Mouse (Mus musculus): ENCODE results near the gene Usp10. TPM values are rescaled to one million over a fixed set of nuclear protein-coding genes. Genes with fewer than 3 reads are reported as not detected.

Usp10 gene
- total and polyA plus RNA-seq, 2 experiments: 42.6 to 94.1 TPM

- 24% methylated on average over 2 of the region's 2 CpGs for WGBS
Observed at GRCm38 (mm10) chr8:119939336-119939735, 29.2 kb downstream of the Usp10 start.

GRCm38 (mm10) chr8:119941471-119941870 lies 31.3 kb downstream of the Usp10 start:
- Histone ChIP-seq H3K4me3 (ENCODE audit: insufficient read depth, low read depth, low read length) (no peak overlapping the region), H3K36me3 (ENCODE audit: control insufficient read depth, insufficient read depth, low read length) (peaks cover 27% of the 10 kb centered on the region; the same call in 1 of the 2 replicates), H3K79me2 (ENCODE audit: control insufficient read depth, insufficient read depth, low read length) (peaks cover 40% of the 10 kb centered on the region), H3K27ac (replicated peaks; ENCODE audit: insufficient read depth, low read depth, low read length) (no peak overlapping the region), H3K9ac (ENCODE audit: low read depth, low read length) (no peak overlapping the region), H3K27me3 (ENCODE audit: control insufficient read depth, insufficient read depth, low read length) (no peaks in the 10 kb centered on the region), H3K4me1 (ENCODE audit: control insufficient read depth, insufficient read depth, low read length) (peaks cover 13% of the 10 kb centered on the region)
- 93% methylated on average over 18 of the region's 18 CpGs for WGBS
- DNase-seq (ENCODE audit: extremely low read depth, low read depth, low spot score): no peak
- TF ChIP-seq CTCF (IDR thresholded peaks at IDR 0.05; ENCODE audit: low read depth, low read length) (no peak), POLR2A (IDR thresholded peaks at IDR 0.05; ENCODE audit: extremely low read depth, insufficient read depth, low read length) (no peak)

More at GRCm38 (mm10) chr8:119939336-119939735, 29.2 kb downstream of the Usp10 start:
- Histone ChIP-seq H3K27ac (replicated peaks; ENCODE audit: insufficient read depth, low read depth, low read length) (no peak overlapping the region), H3K27me3 (ENCODE audit: control insufficient read depth, insufficient read depth, low read length) (no peaks in the 10 kb centered on the region), H3K79me2 (ENCODE audit: control insufficient read depth, insufficient read depth, low read length) (peaks cover 38% of the 10 kb centered on the region), H3K4me1 (ENCODE audit: control insufficient read depth, insufficient read depth, low read length) (peaks cover 30% of the 10 kb centered on the region), H3K4me3 (ENCODE audit: insufficient read depth, low read depth, low read length) (no peak overlapping the region), H3K9ac (ENCODE audit: low read depth, low read length) (no peak overlapping the region), H3K36me3 (ENCODE audit: control insufficient read depth, insufficient read depth, low read length) (peaks cover 22% of the 10 kb centered on the region; the same call in 1 of the 2 replicates)
- no peak for DNase-seq (ENCODE audit: extremely low read depth, low read depth, low spot score)
- TF ChIP-seq POLR2A (IDR thresholded peaks at IDR 0.05; ENCODE audit: extremely low read depth, insufficient read depth, low read length): no peak
- no peak for TF ChIP-seq CTCF (IDR thresholded peaks at IDR 0.05; ENCODE audit: low read depth, low read length)

DNA sequence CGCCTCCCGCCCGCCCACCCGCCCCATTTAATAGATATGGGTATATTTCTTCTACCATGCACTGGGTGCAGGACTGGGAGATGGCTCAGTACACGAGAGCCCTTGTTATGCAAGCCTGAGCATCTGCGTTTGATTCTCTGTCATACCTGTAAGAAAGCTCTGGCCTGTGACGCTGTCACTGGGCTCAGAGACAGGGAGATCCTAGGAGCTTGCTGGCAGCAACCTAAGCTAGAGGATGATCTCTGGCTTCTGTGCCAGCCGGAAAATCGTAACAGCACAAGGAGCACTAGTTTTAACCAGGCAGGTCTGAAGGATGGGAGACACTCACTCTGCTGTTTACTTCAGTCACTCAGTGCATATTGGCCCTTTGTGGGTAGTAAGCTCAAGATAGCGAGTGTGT lies 33.5 kb downstream of the Usp10 start:
- Histone ChIP-seq H3K4me1 (ENCODE audit: control insufficient read depth, insufficient read depth, low read length) (peaks cover 6% of the 10 kb centered on the region; the same call in 1 of the 2 replicates), H3K27ac (replicated peaks; ENCODE audit: insufficient read depth, low read depth, low read length) (no peak overlapping the region), H3K9ac (ENCODE audit: low read depth, low read length) (no peak overlapping the region), H3K79me2 (ENCODE audit: control insufficient read depth, insufficient read depth, low read length) (peaks cover 29% of the 10 kb centered on the region), H3K27me3 (ENCODE audit: control insufficient read depth, insufficient read depth, low read length) (no peaks in the 10 kb centered on the region), H3K36me3 (ENCODE audit: control insufficient read depth, insufficient read depth, low read length) (peaks cover 30% of the 10 kb centered on the region), H3K4me3 (ENCODE audit: insufficient read depth, low read depth, low read length) (no peak overlapping the region)
- TF ChIP-seq POLR2A (IDR thresholded peaks at IDR 0.05; ENCODE audit: extremely low read depth, insufficient read depth, low read length): no peak
- TF ChIP-seq CTCF (IDR thresholded peaks at IDR 0.05; ENCODE audit: low read depth, low read length): no peak
- 71% methylated on average over 10 of the region's 10 CpGs for WGBS
- no peak for DNase-seq (ENCODE audit: extremely low read depth, low read depth, low spot score)

DNA sequence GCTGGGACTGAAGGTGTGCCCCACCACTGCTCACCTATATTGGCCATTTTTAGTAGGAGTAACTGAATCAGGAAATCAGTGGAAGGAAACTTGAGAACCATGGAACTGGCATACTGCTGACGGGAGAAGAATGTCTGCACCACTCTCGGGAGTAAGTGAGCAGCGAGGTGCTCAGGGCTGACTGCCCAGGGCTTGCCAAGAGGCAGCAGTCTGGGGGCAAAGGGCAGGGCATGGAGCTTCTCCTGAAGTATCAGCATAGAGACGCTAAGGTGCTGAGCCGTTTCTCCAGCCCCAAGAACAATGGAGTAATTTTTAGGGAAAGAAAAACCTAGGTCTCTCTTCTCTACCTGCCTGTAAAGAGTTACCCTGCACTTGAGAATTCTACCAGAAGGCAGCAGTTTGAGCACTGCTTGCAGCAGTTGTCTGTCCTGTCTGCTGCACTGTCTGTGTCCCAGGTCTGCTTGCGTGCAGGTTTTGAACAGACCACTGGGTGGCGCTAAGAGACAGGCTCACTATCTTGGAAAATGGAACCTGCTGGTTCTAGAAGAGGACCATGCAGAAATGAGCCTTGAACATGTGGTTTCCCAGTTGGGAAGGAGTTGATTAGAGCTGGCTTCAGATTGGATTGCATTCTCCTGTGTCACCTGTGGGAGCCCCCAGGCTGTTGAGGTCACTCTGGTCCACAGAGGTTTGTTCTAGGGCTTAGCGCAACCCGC lies 34.1 kb downstream of the Usp10 start:
- 34% methylated on average over 9 of the region's 9 CpGs for WGBS
- H3K27ac ChIP-seq (replicated peaks; ENCODE audit: insufficient read depth, low read depth, low read length): no peak overlapping the region
- H3K36me3 ChIP-seq (ENCODE audit: control insufficient read depth, insufficient read depth, low read length): peaks cover 31% of the 10 kb centered on the region
- no peak for TF ChIP-seq POLR2A (IDR thresholded peaks at IDR 0.05; ENCODE audit: extremely low read depth, insufficient read depth, low read length)
- TF ChIP-seq CTCF (IDR thresholded peaks at IDR 0.05; ENCODE audit: low read depth, low read length): peak; percentile 90
- peaks cover 6% of the 10 kb centered on the region; the same call in 1 of the 2 replicates for H3K4me1 ChIP-seq (ENCODE audit: control insufficient read depth, insufficient read depth, low read length)
- peak; percentile 78 for DNase-seq (ENCODE audit: extremely low read depth, low read depth, low spot score)
- H3K79me2 ChIP-seq (ENCODE audit: control insufficient read depth, insufficient read depth, low read length): peaks cover 25% of the 10 kb centered on the region
- no peak overlapping the region for H3K4me3 ChIP-seq (ENCODE audit: insufficient read depth, low read depth, low read length)
- H3K9ac ChIP-seq (ENCODE audit: low read depth, low read length): no peak overlapping the region
- no peaks in the 10 kb centered on the region for H3K27me3 ChIP-seq (ENCODE audit: control insufficient read depth, insufficient read depth, low read length)

GRCm38 (mm10) chr8:119946326-119946865 lies 36.2 kb downstream of the Usp10 start:
- WGBS: 91% methylated on average over 8 of the region's 8 CpGs
- peaks cover 41% of the 10 kb centered on the region for H3K36me3 ChIP-seq (ENCODE audit: control insufficient read depth, insufficient read depth, low read length)
- H3K9ac ChIP-seq (ENCODE audit: low read depth, low read length): no peak overlapping the region
- no peak overlapping the region for H3K27ac ChIP-seq (replicated peaks; ENCODE audit: insufficient read depth, low read depth, low read length)
- no peak overlapping the region for H3K4me3 ChIP-seq (ENCODE audit: insufficient read depth, low read depth, low read length)
- H3K79me2 ChIP-seq (ENCODE audit: control insufficient read depth, insufficient read depth, low read length): peaks cover 20% of the 10 kb centered on the region
- peaks cover 6% of the 10 kb centered on the region; the same call in 1 of the 2 replicates for H3K4me1 ChIP-seq (ENCODE audit: control insufficient read depth, insufficient read depth, low read length)
- no peak for DNase-seq (ENCODE audit: extremely low read depth, low read depth, low spot score)
- TF ChIP-seq CTCF (IDR thresholded peaks at IDR 0.05; ENCODE audit: low read depth, low read length) (no peak), POLR2A (IDR thresholded peaks at IDR 0.05; ENCODE audit: extremely low read depth, insufficient read depth, low read length) (no peak)
- H3K27me3 ChIP-seq (ENCODE audit: control insufficient read depth, insufficient read depth, low read length): no peaks in the 10 kb centered on the region

GRCm38 (mm10) chr8:119947653-119948052 lies 37.5 kb downstream of the Usp10 start:
- H3K79me2 ChIP-seq (ENCODE audit: control insufficient read depth, insufficient read depth, low read length): peaks cover 14% of the 10 kb centered on the region; the same call in 1 of the 2 replicates
- DNase-seq (ENCODE audit: extremely low read depth, low read depth, low spot score): no peak

More at GRCm38 (mm10) chr8:119947653-119948052, 37.5 kb downstream of the Usp10 start:
- TF ChIP-seq CTCF (IDR thresholded peaks at IDR 0.05; ENCODE audit: low read depth, low read length) (no peak), POLR2A (IDR thresholded peaks at IDR 0.05; ENCODE audit: extremely low read depth, insufficient read depth, low read length) (no peak)
- no peak overlapping the region for H3K4me3 ChIP-seq (ENCODE audit: insufficient read depth, low read depth, low read length)
- H3K9ac ChIP-seq (ENCODE audit: low read depth, low read length): no peak overlapping the region
- no peaks in the 10 kb centered on the region for H3K27me3 ChIP-seq (ENCODE audit: control insufficient read depth, insufficient read depth, low read length)
- H3K36me3 ChIP-seq (ENCODE audit: control insufficient read depth, insufficient read depth, low read length): peaks cover 41% of the 10 kb centered on the region
- H3K4me1 ChIP-seq (ENCODE audit: control insufficient read depth, insufficient read depth, low read length): peaks cover 6% of the 10 kb centered on the region; the same call in 1 of the 2 replicates
- H3K27ac ChIP-seq (replicated peaks; ENCODE audit: insufficient read depth, low read depth, low read length): no peak overlapping the region
- 90% methylated on average over 19 of the region's 19 CpGs for WGBS
